Mouse (Mus musculus): ENCODE results near the gene Wfikkn1.

Wfikkn1 gene

GRCm38 (mm10) chr17:25880196-25880910, at the start of gene Wfikkn1:
Gene Wfikkn1, minus strand, starts transcription at chr17:25880858.
- Histone ChIP-seq H3K27me3 (ENCODE audit: control insufficient read depth, insufficient read depth, low read length, poor library complexity, severe bottlenecking) (no peaks in the 10 kb centered on the region), H3K36me3 (ENCODE audit: control insufficient read depth, insufficient read depth, low read length, poor library complexity, severe bottlenecking) (no peaks in the 10 kb centered on the region; the same call in none of the 2 replicates)
- no peak for DNase-seq (ENCODE audit: low read depth, low spot score)

GRCm38 (mm10) chr17:25925348-25925747, 44.7 kb upstream of the Wfikkn1 start:
- Histone ChIP-seq H3K27me3 (ENCODE audit: control insufficient read depth, insufficient read depth, low read length, poor library complexity, severe bottlenecking) (no peaks in the 10 kb centered on the region), H3K36me3 (ENCODE audit: control insufficient read depth, insufficient read depth, low read length, poor library complexity, severe bottlenecking) (no peaks in the 10 kb centered on the region; the same call in 1 of the 2 replicates)
- no peak for DNase-seq (ENCODE audit: low read depth, low spot score)

- Histone ChIP-seq H3K36me3 (ENCODE audit: control insufficient read depth, insufficient read depth, low read length, poor library complexity, severe bottlenecking) (no peaks in the 10 kb centered on the region), H3K27me3 (ENCODE audit: control insufficient read depth, insufficient read depth, low read length, poor library complexity, severe bottlenecking) (no peaks in the 10 kb centered on the region)
- no peak for DNase-seq (ENCODE audit: low read depth, low spot score)
Measured at GRCm38 (mm10) chr17:25922120-25922519, 41.5 kb upstream of the Wfikkn1 start.

- Histone ChIP-seq H3K36me3 (ENCODE audit: control insufficient read depth, insufficient read depth, low read length, poor library complexity, severe bottlenecking) (no peaks in the 10 kb centered on the region), H3K27me3 (ENCODE audit: control insufficient read depth, insufficient read depth, low read length, poor library complexity, severe bottlenecking) (no peaks in the 10 kb centered on the region)
Measured at GRCm38 (mm10) chr17:25919786-25920642, 39.4 kb upstream of the Wfikkn1 start.

GRCm38 (mm10) chr17:25919144-25919785, 38.6 kb upstream of the Wfikkn1 start, which contains the start of gene Rab40c:
Gene Rab40c, minus strand, starts transcription at chr17:25919727.
- no peak for DNase-seq (ENCODE audit: low read depth, low spot score)

More at GRCm38 (mm10) chr17:25919786-25920642, 39.4 kb upstream of the Wfikkn1 start:
- peak; percentile 100 for DNase-seq (ENCODE audit: low read depth, low spot score)

GRCm38 (mm10) chr17:25918037-25918750, 37.5 kb upstream of the Wfikkn1 start:
- no peaks in the 10 kb centered on the region; the same call in 1 of the 2 replicates for H3K36me3 ChIP-seq (ENCODE audit: control insufficient read depth, insufficient read depth, low read length, poor library complexity, severe bottlenecking)
- no peaks in the 10 kb centered on the region for H3K27me3 ChIP-seq (ENCODE audit: control insufficient read depth, insufficient read depth, low read length, poor library complexity, severe bottlenecking)
- no peak for DNase-seq (ENCODE audit: low read depth, low spot score)

More at GRCm38 (mm10) chr17:25919144-25919785, 38.6 kb upstream of the Wfikkn1 start, which contains the start of gene Rab40c:
- Histone ChIP-seq H3K27me3 (ENCODE audit: control insufficient read depth, insufficient read depth, low read length, poor library complexity, severe bottlenecking) (no peaks in the 10 kb centered on the region), H3K36me3 (ENCODE audit: control insufficient read depth, insufficient read depth, low read length, poor library complexity, severe bottlenecking) (no peaks in the 10 kb centered on the region)

- Histone ChIP-seq H3K36me3 (ENCODE audit: control insufficient read depth, insufficient read depth, low read length, poor library complexity, severe bottlenecking) (no peaks in the 10 kb centered on the region; the same call in 1 of the 2 replicates), H3K27me3 (ENCODE audit: control insufficient read depth, insufficient read depth, low read length, poor library complexity, severe bottlenecking) (no peaks in the 10 kb centered on the region)
- no peak for DNase-seq (ENCODE audit: low read depth, low spot score)
Measured at GRCm38 (mm10) chr17:25916931-25917647, 36.4 kb upstream of the Wfikkn1 start.

- no peak for DNase-seq (ENCODE audit: low read depth, low spot score)
- Histone ChIP-seq H3K36me3 (ENCODE audit: control insufficient read depth, insufficient read depth, low read length, poor library complexity, severe bottlenecking) (no peaks in the 10 kb centered on the region; the same call in none of the 2 replicates), H3K27me3 (ENCODE audit: control insufficient read depth, insufficient read depth, low read length, poor library complexity, severe bottlenecking) (no peaks in the 10 kb centered on the region)
Measured at GRCm38 (mm10) chr17:25914295-25914694, 33.6 kb upstream of the Wfikkn1 start.

GRCm38 (mm10) chr17:25913877-25914275, 33.2 kb upstream of the Wfikkn1 start:
- H3K36me3 ChIP-seq (ENCODE audit: control insufficient read depth, insufficient read depth, low read length, poor library complexity, severe bottlenecking): no peaks in the 10 kb centered on the region; the same call in none of the 2 replicates
- no peak for DNase-seq (ENCODE audit: low read depth, low spot score)

GRCm38 (mm10) chr17:25913186-25913876, 32.7 kb upstream of the Wfikkn1 start:
- no peak for DNase-seq (ENCODE audit: low read depth, low spot score)
- Histone ChIP-seq H3K27me3 (ENCODE audit: control insufficient read depth, insufficient read depth, low read length, poor library complexity, severe bottlenecking) (no peaks in the 10 kb centered on the region), H3K36me3 (ENCODE audit: control insufficient read depth, insufficient read depth, low read length, poor library complexity, severe bottlenecking) (no peaks in the 10 kb centered on the region; the same call in none of the 2 replicates)

More at GRCm38 (mm10) chr17:25913877-25914275, 33.2 kb upstream of the Wfikkn1 start:
- H3K27me3 ChIP-seq (ENCODE audit: control insufficient read depth, insufficient read depth, low read length, poor library complexity, severe bottlenecking): no peaks in the 10 kb centered on the region

- H3K27me3 ChIP-seq (ENCODE audit: control insufficient read depth, insufficient read depth, low read length, poor library complexity, severe bottlenecking): no peaks in the 10 kb centered on the region
- DNase-seq (ENCODE audit: low read depth, low spot score): no peak
- H3K36me3 ChIP-seq (ENCODE audit: control insufficient read depth, insufficient read depth, low read length, poor library complexity, severe bottlenecking): no peaks in the 10 kb centered on the region; the same call in none of the 2 replicates
Measured at GRCm38 (mm10) chr17:25911816-25912215, 31.2 kb upstream of the Wfikkn1 start.

- H3K27me3 ChIP-seq (ENCODE audit: control insufficient read depth, insufficient read depth, low read length, poor library complexity, severe bottlenecking): no peaks in the 10 kb centered on the region
Measured at GRCm38 (mm10) chr17:25907640-25908039, 27.0 kb upstream of the Wfikkn1 start.

GRCm38 (mm10) chr17:25903061-25903460, 22.4 kb upstream of the Wfikkn1 start:
- DNase-seq (ENCODE audit: low read depth, low spot score): peak; percentile 59
- Histone ChIP-seq H3K36me3 (ENCODE audit: control insufficient read depth, insufficient read depth, low read length, poor library complexity, severe bottlenecking) (no peaks in the 10 kb centered on the region; the same call in 1 of the 2 replicates), H3K27me3 (ENCODE audit: control insufficient read depth, insufficient read depth, low read length, poor library complexity, severe bottlenecking) (no peaks in the 10 kb centered on the region)

More at GRCm38 (mm10) chr17:25907640-25908039, 27.0 kb upstream of the Wfikkn1 start:
- no peaks in the 10 kb centered on the region; the same call in 1 of the 2 replicates for H3K36me3 ChIP-seq (ENCODE audit: control insufficient read depth, insufficient read depth, low read length, poor library complexity, severe bottlenecking)
- no peak for DNase-seq (ENCODE audit: low read depth, low spot score)
